Mouse (Mus musculus) thymus, adult 2 months (tissue): Measurements from ENCODE around the gene Fut7. TPM values are rescaled to one million over a fixed set of nuclear protein-coding genes. Genes with fewer than 3 reads are reported as not detected.

Experiments used
- DNase-seq: peaks from one replicate; pipeline ENCODE4 v3.0.0; 2021
- H3K27ac ChIP-seq: fragments of 200-500 bp; 2 replicates; pipeline ENCODE4 v1.5.1; 2012; ENCODE audit warnings: low read length, control low read depth; ENCODE audit not compliant: control insufficient read depth, insufficient read depth
- H3K27me3 ChIP-seq: fragments of 200-500 bp; 2 replicates; pipeline ENCODE4 v1.6.1; 2012; ENCODE audit warnings: mild to moderate bottlenecking, low read length, moderate library complexity, mixed read lengths; ENCODE audit not compliant: control insufficient read depth, insufficient read depth
- H3K36me3 ChIP-seq: fragments of 200-500 bp; 2 replicates; pipeline ENCODE4 v1.6.1; 2012; ENCODE audit warnings: mild to moderate bottlenecking, low read length, moderate library complexity; ENCODE audit not compliant: control insufficient read depth, insufficient read depth
- H3K4me1 ChIP-seq: fragments of 200-500 bp; replicated peaks from 2 replicates; pipeline ENCODE4 v1.6.1; 2012; ENCODE audit warnings: low read length; ENCODE audit not compliant: control insufficient read depth, insufficient read depth
- H3K4me3 ChIP-seq: fragments of 200-500 bp; 2 replicates; pipeline ENCODE4 v1.5.1; 2012; ENCODE audit warnings: mild to moderate bottlenecking, low read length, control low read depth, moderate library complexity; ENCODE audit not compliant: control insufficient read depth, insufficient read depth
- CTCF ChIP-seq: fragments of 200-500 bp; IDR thresholded peaks from 2 replicates; pipeline ENCODE4 v1.5.1; 2012; ENCODE audit warnings: mild to moderate bottlenecking, control low read depth, low read length, moderate library complexity, borderline replicate concordance; ENCODE audit not compliant: control insufficient read depth, poor library complexity, insufficient read depth; ENCODE audit errors: extremely low read depth
- POLR2A ChIP-seq: fragments of 200-500 bp; IDR thresholded peaks from 2 replicates; pipeline ENCODE4 v1.6.1; 2012; ENCODE audit warnings: mild to moderate bottlenecking, low read length, control low read depth, moderate library complexity; ENCODE audit not compliant: control insufficient read depth, poor library complexity, insufficient read depth; ENCODE audit errors: extremely low read depth
- WGBS: fragments of 180-500 bp; shearing (Covaris S2); methylation state at CpG from one replicate; pipeline ENCODE4 v1.1.7; 2018; 5-methylcytosine and 5-hydroxymethylcytosine counted together
- polyA plus RNA-seq: library from polyadenylated mRNA; depleted of rRNA; stranded (reverse); fragments of >200 nt; gene quantifications from 2 replicates; pipeline ENCODE4 v1.2.3, GENCODE M21; 2012

Gene Fut7
- polyA plus RNA-seq, 1 experiment: 2.0 TPM

DNA sequence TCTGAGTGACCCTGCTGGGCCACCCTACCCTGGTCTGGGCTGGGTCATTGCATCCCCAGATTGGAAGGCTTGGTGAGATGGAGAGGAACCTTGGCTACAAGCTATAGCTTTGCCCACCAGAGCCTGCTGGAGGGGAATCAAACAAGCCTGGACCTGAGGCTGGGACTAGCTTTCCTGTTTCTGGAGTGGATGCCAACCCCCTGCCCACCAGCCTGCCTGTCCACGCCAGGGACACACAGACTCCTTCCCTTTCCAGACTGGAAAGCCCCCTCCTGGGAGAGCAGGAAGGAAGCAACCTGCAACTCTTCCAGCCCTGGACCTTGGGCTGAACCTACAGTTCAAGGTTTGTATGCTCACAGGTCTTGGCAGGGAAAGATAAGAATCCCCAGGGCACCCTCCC lies 559 bp downstream of the Fut7 start:
- TF ChIP-seq POLR2A (no peak), CTCF (no peak)

DNA sequence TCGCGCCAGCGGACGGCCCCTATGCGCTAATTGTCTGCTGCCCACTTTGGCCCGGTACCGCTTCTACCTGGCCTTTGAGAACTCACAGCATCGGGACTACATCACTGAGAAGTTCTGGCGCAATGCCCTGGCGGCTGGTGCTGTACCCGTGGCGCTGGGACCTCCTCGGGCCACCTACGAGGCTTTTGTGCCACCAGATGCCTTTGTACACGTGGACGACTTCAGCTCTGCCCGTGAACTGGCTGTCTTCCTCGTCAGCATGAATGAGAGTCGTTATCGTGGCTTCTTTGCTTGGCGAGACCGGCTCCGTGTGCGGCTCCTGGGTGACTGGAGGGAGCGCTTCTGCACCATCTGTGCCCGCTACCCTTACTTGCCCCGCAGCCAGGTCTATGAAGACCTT lies 2.4 kb downstream of the Fut7 start:
- no peaks in the 10 kb centered on the region for H3K36me3 ChIP-seq
- no peak overlapping the region for H3K27ac ChIP-seq
- no peaks in the 10 kb centered on the region for H3K27me3 ChIP-seq
- no peak overlapping the region for H3K4me3 ChIP-seq
- TF ChIP-seq CTCF (no peak), POLR2A (no peak)
- DNase-seq: no peak
- 63% methylated on average over 27 of the region's 27 CpGs for WGBS
- H3K4me1 ChIP-seq: peaks cover 39% of the 10 kb centered on the region

More for the DNA sequence above, 559 bp downstream of the Fut7 start:
- Histone ChIP-seq H3K4me3 (no peak overlapping the region), H3K36me3 (no peaks in the 10 kb centered on the region), H3K27ac (no peak overlapping the region), H3K27me3 (no peaks in the 10 kb centered on the region), H3K4me1 (peaks cover 29% of the 10 kb centered on the region)
- 79% methylated on average over 1 of the region's 1 CpGs for WGBS
- DNase-seq: no peak

DNA sequence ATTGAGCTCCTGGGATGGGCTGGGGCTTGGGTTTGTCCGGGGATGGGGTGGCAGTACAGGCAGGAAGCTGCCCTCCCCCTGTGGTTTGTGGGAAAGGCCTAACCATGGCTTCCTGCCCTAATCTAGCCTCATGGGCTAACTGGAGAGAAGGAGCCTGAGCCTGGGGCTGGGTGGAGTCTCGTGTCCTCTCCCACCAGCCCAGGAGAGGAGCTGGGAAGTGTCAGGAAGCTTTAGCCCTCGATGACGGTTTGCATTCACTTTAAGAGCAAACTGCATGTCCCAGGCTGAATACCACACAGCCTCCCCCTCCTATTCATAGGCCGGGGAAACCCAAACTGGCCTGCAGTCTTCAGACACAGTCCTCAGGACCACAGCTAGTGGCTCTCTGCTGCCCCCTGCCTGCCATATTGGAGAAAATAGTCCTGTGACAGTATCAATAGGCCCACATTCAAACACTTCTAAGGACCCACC lies 3.7 kb downstream of the Fut7 start:
- peak; percentile 61; the same call in 1 of the 2 replicates for TF ChIP-seq CTCF
- no peak for TF ChIP-seq POLR2A
- no peak overlapping the region for H3K27ac ChIP-seq
- no peaks in the 10 kb centered on the region for H3K36me3 ChIP-seq
- no peak overlapping the region for H3K4me3 ChIP-seq
- peak; percentile 60 for DNase-seq
- H3K27me3 ChIP-seq: no peaks in the 10 kb centered on the region
- WGBS: 4% methylated on average over 5 of the region's 5 CpGs
- H3K4me1 ChIP-seq: peaks cover 39% of the 10 kb centered on the region

DNA sequence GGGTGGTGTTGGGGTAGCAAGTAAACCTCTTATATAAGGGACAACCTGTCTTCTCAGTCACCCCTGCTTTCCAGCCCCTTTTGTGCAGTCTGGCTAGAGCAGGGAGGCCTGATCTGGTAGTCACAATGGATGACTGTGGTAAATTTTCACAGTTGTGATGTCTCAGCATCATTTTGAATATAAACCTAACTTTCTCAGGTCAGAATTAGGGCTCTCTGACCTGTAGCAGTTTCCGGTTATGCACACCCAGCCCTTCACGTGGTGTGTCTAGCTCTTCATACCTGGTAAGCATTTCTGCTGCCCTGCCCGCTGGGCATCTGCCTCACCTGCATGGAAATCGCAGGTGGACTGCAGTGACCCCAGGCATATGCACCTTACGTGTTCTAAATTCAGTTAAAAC lies 4.2 kb downstream of the Fut7 start:
- Histone ChIP-seq H3K27ac (no peak overlapping the region), H3K27me3 (no peaks in the 10 kb centered on the region), H3K36me3 (no peaks in the 10 kb centered on the region), H3K4me3 (no peak overlapping the region), H3K4me1 (peaks cover 36% of the 10 kb centered on the region)
- WGBS: 89% methylated on average over 5 of the region's 5 CpGs
- no peak for DNase-seq
- TF ChIP-seq POLR2A: no peak
- no peak for TF ChIP-seq CTCF

DNA sequence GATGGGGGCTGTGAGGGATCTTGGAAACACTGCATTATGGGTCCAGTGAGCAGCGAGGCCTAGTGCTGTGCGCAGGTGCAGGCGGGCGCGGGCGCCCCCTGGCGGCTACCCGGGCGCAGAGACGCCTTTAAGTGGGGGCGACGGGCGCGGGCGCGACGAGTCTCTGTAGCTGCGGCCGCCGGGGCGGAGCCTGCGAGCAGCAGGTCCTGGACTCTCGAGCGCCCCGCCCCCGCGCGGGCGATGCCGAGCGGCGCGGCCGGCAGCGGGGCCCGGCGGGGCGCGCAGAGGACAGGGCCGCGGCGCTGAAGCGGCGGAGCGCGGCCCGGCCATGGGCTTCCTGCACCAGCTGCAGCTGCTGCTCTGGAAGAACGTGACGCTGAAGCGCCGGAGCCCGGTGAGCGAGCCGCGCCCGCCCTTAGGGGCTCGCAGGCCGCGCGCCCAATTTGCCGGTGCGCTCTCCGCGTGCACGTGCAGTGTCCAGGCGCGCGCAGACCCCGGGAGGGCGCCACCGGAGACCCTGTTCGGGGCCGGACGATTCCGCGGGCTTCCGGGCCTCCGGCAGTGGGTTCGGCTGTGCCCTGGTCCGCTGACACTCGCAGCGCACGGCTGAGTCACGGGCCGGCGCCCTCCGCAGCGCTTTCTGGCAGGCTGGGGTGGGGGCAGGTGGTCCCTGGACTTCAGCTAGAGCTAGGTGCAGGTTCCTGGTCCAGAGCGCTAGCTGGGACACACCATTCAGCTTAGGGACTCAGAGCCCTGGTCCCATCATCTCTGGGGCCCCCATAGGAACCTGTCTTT lies 5.6 kb downstream of the Fut7 start, which contains the start of gene Abca2:
Gene Abca2, plus strand, starts transcription at position 262 of the 795 bp plus-strand sequence.
- TF ChIP-seq POLR2A: peak; percentile 57; the same call in 1 of the 2 replicates
- TF ChIP-seq CTCF: peak; percentile 99
- under 1% methylated on average over 89 of the region's 89 CpGs for WGBS
- Histone ChIP-seq H3K27me3 (no peaks in the 10 kb centered on the region), H3K27ac (no peak within 1 kb of the TSS), H3K4me1 (peaks cover 24% of the 10 kb centered on the region), H3K36me3 (no peaks in the 10 kb centered on the region), H3K4me3 (peak within 1 kb of the TSS; percentile 66)
- DNase-seq: peak; percentile 95

DNA sequence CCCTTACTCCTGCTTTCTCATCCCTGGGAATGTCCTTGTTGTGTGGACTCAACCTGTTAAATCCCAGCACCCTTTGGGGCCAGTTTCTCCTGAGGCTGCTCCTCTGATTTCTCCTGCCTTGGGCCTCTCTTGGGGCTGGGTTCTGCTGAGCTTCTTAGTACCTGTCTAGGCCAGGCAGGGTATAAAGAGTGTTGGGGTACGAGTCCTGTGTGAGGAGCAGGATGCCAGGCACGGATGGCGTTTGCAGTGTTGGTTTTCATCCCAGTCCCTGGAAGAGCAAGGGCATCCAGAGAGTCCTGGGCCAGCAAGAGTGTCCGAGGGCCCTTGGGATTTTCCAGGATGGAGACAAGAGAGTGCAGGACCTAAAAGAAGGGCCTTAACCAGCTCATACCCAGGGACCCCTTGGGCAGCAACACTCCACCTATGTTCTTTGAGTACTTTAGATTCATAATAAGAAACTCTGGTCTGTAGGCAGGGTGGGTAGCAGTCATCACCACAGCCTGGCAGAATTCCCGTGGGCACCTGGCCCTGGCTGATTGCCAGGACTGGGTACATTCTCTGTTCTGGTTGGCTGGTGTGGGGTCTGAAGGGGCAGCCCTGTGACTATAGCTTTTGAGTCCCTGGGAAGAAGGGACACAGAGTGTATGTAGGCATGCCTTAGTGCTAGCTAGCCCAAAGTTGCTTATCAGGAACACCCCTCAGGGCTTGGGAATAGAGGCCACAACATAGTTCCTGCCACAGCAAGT lies 6.5 kb downstream of the Fut7 start:
- no peaks in the 10 kb centered on the region for H3K27me3 ChIP-seq
- WGBS: 60% methylated on average over 5 of the region's 5 CpGs
- no peaks in the 10 kb centered on the region for H3K36me3 ChIP-seq
- no peak for DNase-seq
- no peak for TF ChIP-seq CTCF
- no peak for TF ChIP-seq POLR2A
- H3K4me3 ChIP-seq: peak overlapping the region; percentile 66
- H3K4me1 ChIP-seq: peaks cover 24% of the 10 kb centered on the region
- H3K27ac ChIP-seq: no peak overlapping the region
